Mouse (Mus musculus) kidney, adult 11 months (tissue): ENCODE measurements around the gene Ccdc80.
A peak's percentile ranks its signal among the peaks of the same experiment; 100 is the strongest.

ENCODE experiments used
- DNase-seq: peaks from one replicate; pipeline ENCODE4 v3.0.0; 2022

Ccdc80 gene

GRCm38 (mm10) chr16:45093137-45093731, at the start of gene Ccdc80:
Gene Ccdc80 (plus strand): TSS chr16:45093402.
- no peak for DNase-seq

- DNase-seq = no peak
These were observed 48.4 kb upstream of the Ccdc80 start for GRCm38 (mm10) chr16:45044844-45045243.

GRCm38 (mm10) chr16:45057222-45057621, 36.0 kb upstream of the Ccdc80 start:
- DNase-seq = no peak

- DNase-seq = no peak
These were observed 35.3 kb upstream of the Ccdc80 start for GRCm38 (mm10) chr16:45057922-45058321.

- no peak for DNase-seq
These were observed 32.1 kb upstream of the Ccdc80 start for GRCm38 (mm10) chr16:45061140-45061539.

- DNase-seq = peak; percentile 10
These were observed 22.7 kb upstream of the Ccdc80 start for GRCm38 (mm10) chr16:45070383-45071083.

GRCm38 (mm10) chr16:45071424-45071823, 21.8 kb upstream of the Ccdc80 start:
- DNase-seq = no peak

GRCm38 (mm10) chr16:45077517-45078080, 15.6 kb upstream of the Ccdc80 start:
- DNase-seq = no peak

- no peak for DNase-seq
These were observed 13.9 kb upstream of the Ccdc80 start for GRCm38 (mm10) chr16:45079322-45079721.

- no peak for DNase-seq
These were observed 4.4 kb upstream of the Ccdc80 start for GRCm38 (mm10) chr16:45088842-45089241.

GRCm38 (mm10) chr16:45090005-45090404, 3.2 kb upstream of the Ccdc80 start:
- DNase-seq = peak; percentile 22

- DNase-seq = no peak
These were observed 1.0 kb downstream of the Ccdc80 start for GRCm38 (mm10) chr16:45094136-45094756.

GRCm38 (mm10) chr16:45095030-45095429, 1.8 kb downstream of the Ccdc80 start:
- no peak for DNase-seq

GRCm38 (mm10) chr16:45095561-45096482, 2.6 kb downstream of the Ccdc80 start:
- no peak for DNase-seq

- no peak for DNase-seq
These were observed 4.3 kb downstream of the Ccdc80 start for GRCm38 (mm10) chr16:45097467-45097866.

GRCm38 (mm10) chr16:45098186-45098885, 5.1 kb downstream of the Ccdc80 start:
- DNase-seq = no peak

GRCm38 (mm10) chr16:45098886-45099210, 5.6 kb downstream of the Ccdc80 start:
- no peak for DNase-seq

GRCm38 (mm10) chr16:45100892-45101291, 7.7 kb downstream of the Ccdc80 start:
- DNase-seq = no peak

GRCm38 (mm10) chr16:45104993-45105392, 11.8 kb downstream of the Ccdc80 start:
- DNase-seq = no peak

GRCm38 (mm10) chr16:45108203-45108878, 15.1 kb downstream of the Ccdc80 start:
- no peak for DNase-seq

GRCm38 (mm10) chr16:45110498-45110897, 17.3 kb downstream of the Ccdc80 start:
- peak; percentile 42 for DNase-seq

- DNase-seq = no peak
These were observed 24.0 kb downstream of the Ccdc80 start for GRCm38 (mm10) chr16:45117200-45117599.
